Mouse (Mus musculus) myocyte (in vitro differentiated cells): ENCODE measurements around the gene Gm29427. TPM values are rescaled to one million over a fixed set of nuclear protein-coding genes. Genes with fewer than 3 reads are reported as not detected.
"Not testable (repeated sequence)": the region's sequence is repeated elsewhere in the genome, so short reads cannot be mapped to it uniquely, and the experiment has no call there.

ENCODE experiments used
- H3K27me3 ChIP-seq: one replicate; pipeline ENCODE4 v1.6.1; 2011; ENCODE audit not compliant: control insufficient read depth, insufficient read depth, insufficient read length
- H3K36me3 ChIP-seq: one replicate; pipeline ENCODE4 v1.6.1; 2011; ENCODE audit not compliant: control insufficient read depth, insufficient read depth
- H3K4me2 ChIP-seq: one replicate; pipeline ENCODE4 v1.6.1; 2011; ENCODE audit warnings: low read depth, control low read depth
- H3K4me3 ChIP-seq: one replicate; pipeline ENCODE4 v1.5.1; 2011; ENCODE audit warnings: mild to moderate bottlenecking, control low read depth, moderate library complexity
- H3K79me2 ChIP-seq: one replicate; pipeline ENCODE4 v1.6.1; 2011; ENCODE audit not compliant: control insufficient read depth, insufficient read depth
- H3ac ChIP-seq: one replicate; pipeline ENCODE4 v1.6.1; 2011; ENCODE audit not compliant: control insufficient read depth, insufficient read length
- CEBPB ChIP-seq: IDR thresholded peaks from 2 replicates; pipeline ENCODE4 v1.6.1; 2011; ENCODE audit warnings: mild to moderate bottlenecking, moderate library complexity; ENCODE audit not compliant: poor library complexity, insufficient read depth, severe bottlenecking
- E2F4 ChIP-seq: IDR thresholded peaks from one replicate; pipeline ENCODE4 v1.6.1; 2011; ENCODE audit warnings: mild to moderate bottlenecking, control low read depth, moderate library complexity; ENCODE audit not compliant: insufficient read depth
- MAX ChIP-seq: IDR thresholded peaks from one replicate; pipeline ENCODE4 v1.6.1; 2011; ENCODE audit warnings: low read depth, mild to moderate bottlenecking, control low read depth
- MYOD1 ChIP-seq, 3 experiments: IDR thresholded peaks; one replicate each; pipeline ENCODE4 v1.6.1; 2011; ENCODE audit warnings: control low read depth in 2 of 3, low read depth in 2 of 3, mild to moderate bottlenecking in 2 of 3, moderate library complexity in 1 of 3; ENCODE audit not compliant: insufficient read length in 2 of 3, control insufficient read depth in 1 of 3
- MYOG ChIP-seq, 3 experiments: IDR thresholded peaks; one replicate each; pipeline ENCODE4 v1.6.1; 2011; ENCODE audit warnings: control low read depth in 2 of 3, low read depth in 2 of 3, mild to moderate bottlenecking in 2 of 3; ENCODE audit not compliant: insufficient read length in 2 of 3, control insufficient read depth in 1 of 3, insufficient read depth in 1 of 3
- POLR2A ChIP-seq: IDR thresholded peaks from one replicate; pipeline ENCODE4 v1.6.1; 2011; ENCODE audit warnings: low read depth, mild to moderate bottlenecking, control low read depth, moderate library complexity; ENCODE audit not compliant: insufficient read length
- POLR2AphosphoS2 ChIP-seq: IDR thresholded peaks from one replicate; pipeline ENCODE4 v1.6.1; 2011; ENCODE audit warnings: low read depth, control low read depth; ENCODE audit not compliant: insufficient read length
- REST ChIP-seq: IDR thresholded peaks from one replicate; pipeline ENCODE4 v1.6.1; 2011; ENCODE audit warnings: mild to moderate bottlenecking, control low read depth, moderate library complexity; ENCODE audit not compliant: insufficient read depth, insufficient read length
- SRF ChIP-seq: IDR thresholded peaks from one replicate; pipeline ENCODE4 v1.6.1; 2011; ENCODE audit warnings: low read depth; ENCODE audit not compliant: control insufficient read depth, insufficient read length
- TCF12 ChIP-seq: IDR thresholded peaks from one replicate; pipeline ENCODE4 v1.6.1; 2011; ENCODE audit warnings: mild to moderate bottlenecking, control low read depth; ENCODE audit not compliant: poor library complexity, insufficient read depth, severe bottlenecking
- TCF3 ChIP-seq: IDR thresholded peaks from one replicate; pipeline ENCODE4 v1.6.1; 2011; ENCODE audit warnings: low read depth, control low read depth; ENCODE audit not compliant: insufficient read length
- USF1 ChIP-seq: IDR thresholded peaks from one replicate; pipeline ENCODE4 v1.6.1; 2011; ENCODE audit warnings: low read depth, mild to moderate bottlenecking, control low read depth, moderate library complexity
- polyA plus RNA-seq: library from polyadenylated mRNA; unstranded; fragments of >200 nt; fragmentation: generic; extraction: Trizol; gene quantifications from one replicate; pipeline ENCODE4 v1.2.1, GENCODE M21; 2012; ENCODE audit warnings: missing spikeins

Gm29427 gene
- polyA plus RNA-seq, 1 experiment: not detected

DNA sequence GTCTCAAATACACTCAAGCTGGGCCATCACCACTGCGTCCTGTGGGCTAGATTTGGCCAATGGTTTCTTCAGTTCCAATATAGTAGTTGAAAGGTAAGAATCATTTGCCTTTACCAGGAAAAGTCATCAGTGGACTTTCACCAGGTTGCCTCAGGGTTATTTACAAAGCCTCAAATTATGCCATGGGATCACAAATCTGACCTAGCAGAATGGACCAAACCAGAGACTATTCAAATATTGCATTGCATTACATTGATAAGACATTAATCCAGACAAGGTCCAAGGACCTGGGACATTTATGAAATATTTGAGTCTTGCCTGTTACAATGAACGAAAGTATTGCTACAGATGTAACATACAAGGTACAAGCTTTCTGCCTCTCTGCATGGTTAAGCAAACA lies 37.0 kb downstream of the Gm29427 start:
- TF ChIP-seq SRF: no peak
- TF ChIP-seq POLR2AphosphoS2: no peak
- no peak for TF ChIP-seq MAX
- TF ChIP-seq MYOG (IDR thresholded peaks at IDR 0.05; ENCODE audit: control insufficient read depth in 1 of 3, insufficient read depth in 1 of 3, insufficient read length in 2 of 3, low read depth in 2 of 3): no peak
- no peak for TF ChIP-seq REST
- no peak for TF ChIP-seq USF1
- TF ChIP-seq CEBPB: no peak
- no peak for TF ChIP-seq MYOD1 (IDR thresholded peaks at IDR 0.05; ENCODE audit: control insufficient read depth in 1 of 3, insufficient read length in 2 of 3, low read depth in 2 of 3)
- TF ChIP-seq POLR2A: no peak
- no peaks in the 10 kb centered on the region for H3K36me3 ChIP-seq
- H3K4me2 ChIP-seq: no peak overlapping the region
- no peak overlapping the region for H3K4me3 ChIP-seq
- no peaks in the 10 kb centered on the region for H3K79me2 ChIP-seq
- no peak overlapping the region for H3ac ChIP-seq
- H3K27me3 ChIP-seq: no peaks in the 10 kb centered on the region

DNA sequence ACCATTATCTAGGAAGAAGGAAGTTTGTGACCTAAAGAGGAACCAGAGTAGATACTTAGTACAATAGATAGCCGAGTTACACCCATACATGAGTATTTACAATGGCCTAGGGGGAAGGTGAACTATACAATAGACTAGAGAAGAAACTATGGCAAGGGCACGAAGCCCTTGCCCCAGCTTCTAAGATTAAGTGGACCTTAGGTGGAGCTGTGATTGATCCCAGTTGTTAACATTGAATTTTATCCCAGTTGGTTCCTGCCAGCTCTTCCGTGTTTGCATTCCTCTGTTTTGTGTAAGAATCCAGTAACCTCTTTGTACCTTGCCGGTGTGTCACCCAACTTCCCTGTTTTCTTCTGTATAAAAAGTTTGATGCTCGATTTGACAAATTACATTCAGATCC lies 52.0 kb downstream of the Gm29427 start:
- not testable (repeated sequence) for H3K79me2 ChIP-seq, H3K4me3 ChIP-seq, H3K27me3 ChIP-seq, H3ac ChIP-seq, H3K4me2 ChIP-seq, H3K36me3 ChIP-seq

DNA sequence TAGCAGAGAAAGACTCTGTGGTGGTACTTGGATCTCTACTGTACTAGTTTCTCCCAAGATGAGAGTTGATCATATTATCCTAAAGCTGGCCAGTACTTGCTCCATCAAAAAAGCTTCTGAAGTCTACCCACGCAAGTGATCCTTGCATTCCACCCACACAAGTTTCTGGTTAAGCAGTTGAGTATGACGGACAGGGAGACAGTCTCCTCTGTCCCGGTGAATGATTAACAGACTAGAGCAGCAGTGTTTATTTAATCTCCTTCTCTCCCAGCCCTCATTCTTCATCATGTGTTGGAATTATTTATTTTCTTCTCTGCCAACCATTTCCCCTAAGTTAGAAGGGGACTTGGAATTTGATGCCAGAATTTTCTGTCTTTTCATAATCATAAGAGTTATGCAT lies 54.1 kb downstream of the Gm29427 start, which contains the start of gene C4bp:
Gene C4bp (minus strand): TSS at position 179 of the 400 bp plus-strand sequence.
- no peaks in the 10 kb centered on the region for H3K36me3 ChIP-seq
- H3K79me2 ChIP-seq: no peaks in the 10 kb centered on the region
- H3K4me2 ChIP-seq: no peak within 1 kb of the TSS
- no peaks in the 10 kb centered on the region for H3K27me3 ChIP-seq
- TF ChIP-seq MAX (no peak), CEBPB (no peak)
- no peak within 1 kb of the TSS for H3ac ChIP-seq
- no peak within 1 kb of the TSS for H3K4me3 ChIP-seq

DNA sequence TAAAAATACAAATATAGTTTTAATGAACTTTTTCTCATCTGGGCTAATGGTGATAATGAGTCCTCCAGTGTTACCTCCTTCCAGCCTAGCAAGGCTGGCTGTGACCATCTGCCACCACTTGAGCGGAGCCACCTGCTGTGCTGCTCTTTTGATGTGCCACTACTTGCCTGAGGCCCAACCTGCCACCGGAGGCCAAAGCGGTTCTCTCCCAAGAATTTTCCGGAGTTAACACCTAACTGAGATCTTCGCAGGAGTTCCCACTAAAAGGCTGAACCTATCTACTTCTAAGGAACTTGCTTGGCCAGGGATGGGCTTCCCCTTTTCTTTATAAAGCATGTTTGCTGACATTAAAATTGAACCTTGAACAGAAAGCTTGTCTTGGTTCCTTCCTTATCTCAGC lies 56.0 kb downstream of the Gm29427 start:
- H3K4me2 ChIP-seq, H3K27me3 ChIP-seq: not testable (repeated sequence)

DNA sequence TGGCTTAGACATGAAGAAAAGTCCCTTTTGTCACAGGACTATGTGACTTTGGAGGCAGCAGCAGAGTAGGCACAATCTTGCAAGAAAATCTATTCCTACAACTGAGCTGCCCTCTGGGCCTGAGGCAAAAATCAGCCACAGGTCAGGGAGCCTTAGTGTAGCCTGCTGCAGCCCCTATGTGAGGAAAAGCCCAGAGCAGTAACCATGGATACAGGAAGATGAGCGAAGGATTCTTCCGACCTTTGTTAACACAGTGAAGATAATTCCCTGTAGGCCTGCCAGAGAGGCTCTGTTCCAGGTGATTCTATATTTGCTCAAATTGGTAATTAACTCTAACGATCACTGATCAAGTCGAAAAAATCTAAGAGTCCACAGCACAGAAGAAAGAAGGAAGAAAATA lies 71.5 kb downstream of the Gm29427 start:
- Histone ChIP-seq H3K4me2 (no peak overlapping the region), H3K36me3 (no peaks in the 10 kb centered on the region), H3K4me3 (no peak overlapping the region), H3ac (no peak overlapping the region), H3K79me2 (no peaks in the 10 kb centered on the region), H3K27me3 (no peaks in the 10 kb centered on the region)
- TF ChIP-seq USF1 (no peak), MAX (no peak), REST (no peak), E2F4 (no peak), SRF (no peak), MYOD1 (IDR thresholded peaks at IDR 0.05; ENCODE audit: control insufficient read depth in 1 of 3, insufficient read length in 2 of 3, low read depth in 2 of 3) (no peak), POLR2AphosphoS2 (no peak), MYOG (IDR thresholded peaks at IDR 0.05; ENCODE audit: control insufficient read depth in 1 of 3, insufficient read depth in 1 of 3, insufficient read length in 2 of 3, low read depth in 2 of 3) (no peak), TCF3 (no peak), CEBPB (no peak), POLR2A (no peak), TCF12 (no peak)

More for the DNA sequence above, 56.0 kb downstream of the Gm29427 start:
- H3K36me3 ChIP-seq, H3ac ChIP-seq, H3K79me2 ChIP-seq, H3K4me3 ChIP-seq: not testable (repeated sequence)

DNA sequence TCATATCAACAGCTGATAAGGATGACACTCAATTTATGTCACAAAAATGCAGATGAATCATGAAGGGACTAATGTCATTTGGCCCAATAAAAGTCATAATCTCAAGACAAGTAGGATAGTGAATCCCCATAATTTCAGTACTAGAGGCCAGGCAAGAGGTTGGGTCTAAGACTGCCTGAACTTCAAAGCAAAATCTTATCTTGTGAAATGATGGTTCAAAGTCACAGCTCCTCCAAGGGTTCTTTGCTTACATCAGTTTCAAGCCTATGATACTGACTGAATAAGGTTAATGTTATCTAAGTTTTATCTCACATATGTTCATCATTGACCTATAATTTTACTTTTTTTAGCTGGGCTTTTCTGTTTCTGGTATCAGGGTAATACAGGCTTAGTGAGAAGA lies 74.6 kb downstream of the Gm29427 start:
- Histone ChIP-seq H3ac (no peak overlapping the region), H3K4me2 (no peak overlapping the region), H3K4me3 (no peak overlapping the region), H3K27me3 (no peaks in the 10 kb centered on the region), H3K36me3 (no peaks in the 10 kb centered on the region), H3K79me2 (no peaks in the 10 kb centered on the region)
- TF ChIP-seq MAX: no peak
- no peak for TF ChIP-seq MYOG (IDR thresholded peaks at IDR 0.05; ENCODE audit: control insufficient read depth in 1 of 3, insufficient read depth in 1 of 3, insufficient read length in 2 of 3, low read depth in 2 of 3)
- TF ChIP-seq USF1: no peak
- TF ChIP-seq TCF3: no peak
- TF ChIP-seq POLR2AphosphoS2: no peak
- TF ChIP-seq MYOD1 (IDR thresholded peaks at IDR 0.05; ENCODE audit: control insufficient read depth in 1 of 3, insufficient read length in 2 of 3, low read depth in 2 of 3): no peak
- TF ChIP-seq CEBPB: no peak
- no peak for TF ChIP-seq POLR2A
- no peak for TF ChIP-seq REST
- TF ChIP-seq TCF12: no peak
- TF ChIP-seq E2F4: no peak
- no peak for TF ChIP-seq SRF
